Mouse (Mus musculus) frontal cortex, postnatal 25 days (tissue): Measurements from ENCODE around the gene Homez.

Source experiments
- DNase-seq, 2 experiments: peaks; one replicate each; pipeline ENCODE4 v3.0.0; 2022; ENCODE audit warnings: low spot score in 2 of 2

Homez gene

DNA sequence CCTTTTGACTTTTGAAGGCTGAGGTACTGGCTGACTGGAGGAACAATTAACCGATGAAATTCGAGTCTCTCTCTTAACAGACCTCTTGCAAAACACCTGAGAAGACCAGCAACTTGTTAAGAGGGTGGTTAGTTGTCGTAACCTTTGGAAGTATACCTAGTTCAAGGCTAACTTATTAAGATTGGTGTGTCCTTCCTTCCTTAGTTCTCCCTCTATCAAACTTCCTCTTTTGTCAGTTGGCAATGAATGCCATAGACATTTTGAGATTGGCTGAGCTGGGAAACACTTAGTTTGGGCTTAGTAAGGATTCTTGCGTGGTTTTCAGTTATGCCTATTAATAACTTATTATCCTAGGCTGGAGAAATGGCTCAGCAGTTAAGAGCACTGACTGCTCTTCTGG is 2.7 kb downstream of the Homez start:
- DNase-seq: no peak

DNA sequence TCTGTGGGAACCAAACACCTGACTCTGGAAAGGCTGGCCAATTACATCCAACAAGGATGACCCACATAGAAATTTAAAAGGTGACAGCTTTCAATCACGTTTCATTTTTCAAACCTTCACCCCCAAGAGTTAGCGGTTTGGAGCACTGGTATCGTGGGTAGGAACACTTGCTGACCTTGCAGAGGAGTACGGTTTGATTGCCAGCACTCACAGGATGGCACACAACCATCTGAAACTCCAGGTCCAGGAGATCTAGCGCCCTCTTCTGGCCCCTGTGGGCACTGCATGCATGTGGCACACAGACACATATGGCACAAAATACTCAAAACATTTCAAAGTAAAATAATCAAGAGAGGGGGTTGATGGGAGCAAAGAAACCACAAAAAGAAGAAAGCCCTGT is 3.8 kb downstream of the Homez start:
- DNase-seq: no peak

DNA sequence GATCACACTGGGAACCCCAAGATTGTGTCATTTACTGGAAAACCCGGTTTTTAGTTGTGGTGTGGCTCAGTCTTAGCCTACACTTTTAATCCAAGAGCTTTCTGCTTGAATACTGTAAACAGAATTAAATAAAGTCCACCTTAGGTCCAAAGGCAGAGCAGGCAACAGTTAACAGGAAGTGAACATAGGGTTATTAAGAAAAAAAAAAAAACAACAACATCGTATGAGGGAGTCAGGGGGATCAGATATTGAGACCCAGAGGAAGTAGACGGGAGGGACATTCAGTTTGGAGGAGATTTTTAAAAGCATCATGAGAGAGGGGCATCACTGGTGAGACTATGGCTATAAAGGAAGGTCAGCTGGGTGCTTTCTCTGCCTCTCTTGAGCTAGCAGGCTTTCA is 4.5 kb downstream of the Homez start:
- DNase-seq: no peak

DNA sequence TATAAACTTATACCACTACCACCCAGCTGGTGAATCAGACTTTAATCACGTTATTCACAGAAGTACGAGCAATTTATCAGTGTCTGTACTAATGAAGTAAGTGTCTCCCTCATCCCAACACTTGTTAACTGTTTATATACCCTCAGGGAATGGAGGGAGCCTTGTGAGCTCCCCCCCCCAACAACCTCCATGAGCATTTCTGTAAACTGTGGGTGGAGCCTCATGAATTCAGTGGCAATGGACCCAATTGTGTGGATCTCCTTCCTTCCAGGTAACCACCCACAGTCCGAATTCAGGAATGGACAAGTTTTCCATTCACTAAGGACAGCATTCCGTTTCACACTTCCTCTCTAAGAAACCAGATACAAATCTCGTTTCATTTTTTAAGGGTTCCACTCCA is 5.1 kb downstream of the Homez start:
- DNase-seq: no peak

DNA sequence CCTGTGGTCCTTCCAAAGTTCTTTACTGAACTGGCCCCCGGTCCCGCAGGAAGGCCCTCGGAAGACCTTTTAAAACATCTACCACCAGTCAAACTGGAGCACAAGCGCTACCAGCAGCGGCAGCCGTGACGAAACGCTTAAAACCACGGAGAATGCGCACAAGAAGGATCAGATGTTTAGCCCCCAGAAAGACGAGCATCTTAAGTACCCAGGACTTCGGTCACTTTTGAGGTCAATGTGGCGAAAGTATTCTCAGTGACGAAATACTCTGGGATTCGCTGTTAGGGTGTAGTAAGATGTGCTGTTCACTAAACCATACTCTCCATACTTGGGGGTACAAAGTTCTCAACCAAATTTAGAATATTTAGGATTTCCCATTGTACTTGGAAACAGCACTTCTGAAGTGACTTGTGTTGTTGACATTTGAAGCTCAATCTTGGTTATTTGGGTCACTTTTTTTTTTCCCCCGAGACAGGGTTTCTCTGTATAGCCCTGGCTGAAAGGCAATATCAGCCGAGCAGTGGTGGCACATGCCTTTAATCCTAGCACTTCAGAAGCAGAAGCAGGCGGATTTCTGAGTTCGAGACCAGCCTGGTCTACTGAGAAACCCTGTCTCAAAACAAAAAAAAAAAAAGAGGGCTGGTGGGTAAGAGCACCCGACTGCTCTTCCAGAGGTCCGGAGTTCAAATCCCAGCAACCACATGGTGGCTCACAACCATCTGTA is 6.3 kb downstream of the Homez start:
- no peak for DNase-seq

DNA sequence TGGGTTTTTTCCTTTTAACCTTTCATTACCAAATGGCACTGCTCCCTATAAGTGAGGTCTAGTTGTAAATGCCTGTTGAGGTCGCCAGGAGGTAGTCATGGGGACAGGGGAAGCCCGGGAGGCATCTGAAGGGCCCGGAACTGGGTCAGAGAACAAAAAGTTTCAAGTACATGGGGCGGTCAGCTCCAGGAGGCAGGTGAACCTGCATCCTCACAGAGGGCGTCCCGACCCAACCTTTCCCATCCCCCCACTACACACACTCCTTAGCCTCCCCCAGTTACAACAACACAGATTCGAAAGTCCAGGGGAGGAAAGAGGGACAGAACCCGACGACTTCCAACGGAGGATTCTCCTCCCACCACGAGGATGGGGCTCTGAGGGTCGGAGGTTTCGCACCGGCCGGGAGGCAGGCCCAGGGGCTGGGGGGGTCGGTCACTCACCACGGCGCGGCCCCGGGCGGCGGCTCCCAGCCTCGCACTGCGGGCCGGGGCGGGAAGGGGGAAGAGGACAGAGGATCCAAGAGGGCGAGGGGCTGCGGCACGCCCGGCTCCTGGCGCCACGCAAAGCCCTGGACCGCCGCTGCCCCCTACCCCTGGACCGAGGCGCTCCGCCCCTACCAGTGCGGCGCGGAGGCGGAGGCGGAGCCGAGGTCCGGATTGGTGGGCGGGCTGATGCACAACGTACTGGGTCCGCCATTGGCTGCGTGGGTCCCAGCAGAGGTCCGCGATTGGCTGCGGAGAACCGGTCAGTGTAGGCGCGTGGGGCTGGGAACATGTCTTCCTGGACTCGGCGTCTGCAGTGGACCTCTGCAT is 7.1 kb downstream of the Homez start:
- DNase-seq: peak; percentile 80 to 87

DNA sequence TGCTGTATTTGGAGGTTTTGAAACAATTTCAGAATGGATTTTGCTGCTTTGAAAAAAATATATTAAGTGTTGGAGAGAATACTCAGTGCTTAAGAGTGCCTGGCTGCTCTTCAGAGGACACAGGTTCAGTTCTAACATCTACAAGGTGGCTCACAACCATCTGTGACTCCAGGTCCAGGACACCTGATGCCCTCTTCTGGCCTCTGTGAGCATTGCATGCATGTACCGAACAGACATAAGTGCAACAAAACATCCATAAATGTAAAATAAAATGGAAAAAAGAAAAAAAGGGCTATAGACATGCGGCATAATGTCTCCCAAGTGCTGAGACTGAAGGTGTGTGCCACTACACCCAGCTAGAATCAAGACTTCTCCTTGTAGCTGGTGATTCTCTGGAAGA is 10.2 kb downstream of the Homez start:
- DNase-seq: no peak

DNA sequence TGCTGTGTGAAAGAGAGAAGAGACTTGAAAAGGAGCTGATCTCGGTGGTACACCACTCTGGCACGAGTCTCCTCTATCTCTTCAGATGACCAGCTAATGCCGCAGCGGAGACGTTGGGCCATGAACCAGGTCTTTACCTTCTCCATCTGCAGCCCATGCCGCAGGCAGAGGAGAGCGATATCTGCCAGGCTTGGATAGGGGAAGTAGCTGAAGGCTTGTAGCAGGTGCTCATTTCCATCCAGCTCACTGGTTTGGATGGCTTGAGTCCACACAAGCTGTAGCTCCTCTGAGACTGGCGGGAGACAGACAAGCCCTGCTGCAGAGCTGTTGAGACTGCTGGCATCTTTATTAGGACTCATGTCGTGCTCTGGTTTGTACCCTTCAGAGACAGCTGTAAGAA is 12.9 kb downstream of the Homez start:
- DNase-seq: no peak

DNA sequence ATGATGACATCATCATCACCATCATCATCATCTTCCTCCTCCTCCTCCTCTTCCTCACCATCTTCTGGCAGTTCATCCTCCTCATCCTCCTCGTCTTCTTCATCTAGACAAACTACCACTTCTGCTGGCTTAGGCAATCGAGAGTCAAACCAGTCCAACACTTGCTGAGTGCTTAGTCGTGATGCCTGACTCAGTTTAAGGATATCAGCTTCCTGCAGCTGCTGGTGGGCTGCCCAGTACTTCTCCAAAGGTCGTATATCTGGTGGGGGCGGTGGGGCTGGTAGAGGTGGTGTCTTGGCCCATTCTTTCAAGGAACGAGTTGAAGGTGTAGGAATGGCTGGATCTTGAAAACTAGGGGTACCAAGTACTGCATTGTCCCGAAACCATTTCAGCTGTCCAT is 14.1 kb downstream of the Homez start:
- DNase-seq: no peak

DNA sequence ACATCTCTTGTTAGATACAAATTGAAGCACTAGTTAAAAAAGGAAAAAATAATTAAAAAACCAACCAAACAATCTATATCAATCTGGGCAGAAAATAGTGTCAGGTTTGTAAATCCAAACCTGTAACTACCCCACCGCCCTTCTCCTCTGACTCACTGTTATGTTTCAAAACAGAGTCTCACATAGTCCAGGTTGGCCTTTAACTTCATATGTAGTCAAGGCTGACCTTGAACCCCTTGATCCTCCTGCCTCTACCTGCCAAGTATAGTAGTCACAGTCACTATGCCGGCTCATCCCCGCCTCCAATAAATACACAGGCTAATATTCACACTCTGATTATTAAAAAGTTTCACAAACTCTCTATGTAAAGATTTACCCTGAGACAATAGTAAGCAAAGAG is 15.0 kb downstream of the Homez start:
- no peak for DNase-seq

DNA sequence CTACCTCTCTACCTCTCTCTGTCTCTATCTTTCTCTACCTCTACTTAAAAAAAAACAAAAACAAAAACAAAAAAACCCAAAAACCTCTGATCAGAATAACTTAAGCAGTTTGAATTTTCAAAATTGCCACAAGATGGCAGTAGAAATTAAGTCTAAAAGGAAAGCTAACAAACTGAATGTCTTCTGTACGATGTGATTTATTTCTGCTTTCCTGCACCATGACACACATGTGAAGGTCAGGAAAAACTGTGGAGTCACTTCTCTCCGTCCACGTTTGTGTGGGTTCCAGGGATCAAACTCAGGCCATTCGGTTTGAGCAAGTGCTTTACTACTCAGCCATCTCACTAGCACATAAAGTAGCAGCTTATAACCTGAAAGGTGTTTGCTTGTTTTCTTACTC is 27.3 kb downstream of the Homez start:
- DNase-seq: no peak

DNA sequence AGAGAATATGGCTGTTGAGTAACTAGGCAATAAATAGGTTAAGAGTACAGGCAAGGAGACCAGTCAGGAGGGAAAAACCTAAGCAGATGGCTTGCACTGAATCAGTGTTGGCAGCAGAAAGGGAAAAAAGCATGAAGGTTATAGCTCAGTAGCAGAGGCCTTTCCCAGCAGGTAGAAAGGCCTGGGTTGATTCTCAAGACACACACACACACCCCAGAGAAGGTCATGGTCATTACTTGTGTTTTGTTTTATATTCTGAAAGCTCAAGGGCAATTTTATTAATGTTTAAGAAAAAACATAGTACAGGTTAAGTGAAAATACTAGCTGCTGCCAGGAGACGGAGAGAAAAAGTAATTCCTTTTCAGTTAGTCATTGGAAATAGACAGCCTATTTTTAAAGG is 47.0 kb downstream of the Homez start:
- DNase-seq: no peak

DNA sequence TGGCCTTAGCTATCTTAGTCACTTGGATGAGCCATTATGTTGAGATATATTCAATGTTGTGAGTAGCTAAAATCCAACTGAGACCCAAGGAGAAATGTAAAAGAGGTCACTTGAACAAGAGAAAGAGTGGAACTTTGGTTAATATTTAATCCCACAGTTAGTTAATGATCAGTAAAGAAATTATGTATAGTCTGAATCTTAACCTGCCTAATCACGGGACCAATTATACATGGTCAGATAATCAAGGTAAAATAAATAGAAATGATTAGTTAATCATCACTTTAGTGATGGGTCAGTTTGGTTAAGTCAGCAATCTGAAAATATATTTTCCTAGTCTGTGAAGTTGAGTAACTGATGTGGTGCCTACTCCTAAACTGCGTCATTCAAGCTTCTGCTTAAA is 48.5 kb downstream of the Homez start:
- DNase-seq: no peak

DNA sequence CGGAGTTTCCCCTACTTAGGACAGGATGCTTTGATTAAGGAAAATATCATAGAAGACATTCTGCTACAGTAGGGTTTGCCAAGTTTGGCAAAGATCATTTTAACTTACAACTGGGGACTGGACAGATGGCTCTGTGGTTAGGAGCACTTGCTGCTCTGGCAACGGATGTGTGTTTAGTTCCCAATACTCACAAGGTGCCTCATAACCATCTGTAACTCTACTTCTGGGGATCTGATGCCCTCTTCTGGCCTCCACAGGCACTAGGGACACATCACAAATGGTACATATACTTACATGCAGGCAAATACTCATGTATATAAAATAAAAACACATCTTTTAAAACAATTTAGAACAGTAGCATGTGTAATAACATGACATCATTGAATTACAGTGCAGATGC is 53.0 kb downstream of the Homez start:
- peak in 1 of 2 experiments; percentile 9 for DNase-seq

DNA sequence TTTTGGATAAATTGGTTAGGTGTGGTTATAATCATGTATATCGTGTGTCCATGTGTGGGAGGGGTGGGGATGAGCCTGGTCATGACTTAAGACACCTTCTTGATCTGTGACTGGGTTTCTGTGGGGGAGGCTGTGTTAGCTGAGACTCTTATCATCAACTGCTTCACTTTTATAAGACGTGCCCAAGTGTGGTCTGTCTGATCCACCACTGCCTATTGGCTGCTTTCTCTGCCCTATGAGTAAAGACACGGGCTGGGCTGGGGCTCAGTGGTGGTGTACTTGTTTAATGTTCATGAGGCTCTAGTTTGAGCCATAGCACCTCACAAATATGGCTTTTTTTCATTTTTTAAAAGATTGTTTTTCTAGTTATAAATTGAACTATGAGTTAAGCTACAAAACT is 55.0 kb downstream of the Homez start:
- DNase-seq: no peak

DNA sequence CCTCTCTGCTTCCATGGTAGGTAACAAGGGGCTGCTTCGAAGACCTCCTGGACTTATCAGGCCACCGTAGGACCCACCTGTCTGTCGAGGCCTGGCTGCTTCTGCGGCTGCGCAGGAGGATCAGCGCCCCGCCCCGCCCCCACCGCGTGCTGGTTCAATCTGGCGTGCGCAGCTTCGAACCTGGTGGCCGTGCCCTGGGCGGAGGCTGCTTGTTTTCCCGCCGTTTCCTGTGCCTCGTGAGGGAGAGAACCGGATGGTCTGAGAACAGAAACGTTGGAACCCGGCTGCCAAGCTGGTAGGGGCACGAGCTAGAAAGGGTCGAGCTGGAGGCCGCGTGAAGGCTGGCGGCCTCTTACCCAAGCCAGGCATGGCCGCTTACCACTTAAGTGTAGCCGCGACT is 56.8 kb downstream of the Homez start, which contains the start of gene Rnf212b:
TSS of gene Rnf212b (plus strand) at position 151 of the 400 bp plus-strand sequence.
- DNase-seq: no peak

DNA sequence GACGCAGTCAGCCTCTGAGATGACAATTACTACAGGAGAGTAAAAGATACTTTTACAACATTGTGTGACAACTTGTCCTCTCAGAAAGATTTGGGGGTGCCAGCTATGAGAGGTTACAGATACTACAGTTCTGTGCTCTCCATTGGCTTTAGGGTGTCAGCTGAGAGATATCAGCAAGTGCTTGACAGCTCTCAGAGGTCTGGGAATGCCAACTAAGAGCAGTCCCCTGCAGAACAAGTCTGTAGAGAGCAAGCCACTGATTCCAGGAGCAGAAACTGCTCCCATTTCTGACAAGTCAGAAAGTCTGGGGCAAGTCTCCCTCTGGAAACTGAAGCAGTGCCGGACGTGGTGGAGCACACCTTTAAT is 61.1 kb downstream of the Homez start:
- no peak for DNase-seq

DNA sequence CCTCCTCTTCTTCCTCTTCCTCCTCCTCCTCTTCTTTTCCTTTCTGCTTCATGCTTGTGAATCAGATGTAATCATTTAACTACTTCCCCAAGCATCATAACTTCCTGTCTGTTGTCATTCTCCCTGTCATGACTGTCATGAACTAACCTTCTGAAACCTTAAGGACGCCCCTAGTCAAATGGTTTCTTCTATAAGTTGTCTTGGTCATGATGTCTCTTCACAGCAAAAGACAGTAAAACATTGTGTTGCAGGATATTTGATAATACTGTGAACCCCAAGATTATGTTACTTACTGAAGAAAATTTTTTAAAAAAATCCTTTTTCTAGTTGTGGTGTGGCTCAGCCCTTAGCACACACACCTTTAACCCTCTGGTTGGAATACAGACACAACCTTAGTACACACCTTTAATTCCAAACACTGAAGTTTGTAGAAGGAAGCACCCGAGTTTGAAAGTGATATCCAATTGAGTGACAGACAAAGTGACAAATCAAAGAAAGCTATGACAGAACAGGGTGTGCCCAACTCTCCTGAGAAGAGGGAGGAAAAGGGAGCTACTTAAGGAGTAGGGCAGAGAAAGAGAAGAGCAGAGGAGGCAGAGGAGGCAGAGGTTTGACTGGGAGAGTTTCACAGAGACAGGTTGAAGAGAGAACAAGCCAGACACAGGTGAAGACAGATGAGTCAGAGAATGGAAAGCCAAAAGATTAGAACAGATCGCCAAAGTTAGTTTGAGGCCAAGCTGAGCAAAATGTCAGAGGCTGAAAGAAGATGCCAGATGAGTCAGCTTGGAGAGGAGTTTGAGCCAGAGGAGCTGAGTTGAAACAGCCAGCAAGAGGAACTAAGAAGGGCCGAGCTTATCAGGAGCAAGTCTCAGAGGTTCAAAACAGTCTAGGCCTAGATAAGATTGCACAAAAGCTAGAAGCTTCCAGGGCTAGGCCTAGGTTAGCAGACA is 61.8 kb downstream of the Homez start:
- DNase-seq: no peak

DNA sequence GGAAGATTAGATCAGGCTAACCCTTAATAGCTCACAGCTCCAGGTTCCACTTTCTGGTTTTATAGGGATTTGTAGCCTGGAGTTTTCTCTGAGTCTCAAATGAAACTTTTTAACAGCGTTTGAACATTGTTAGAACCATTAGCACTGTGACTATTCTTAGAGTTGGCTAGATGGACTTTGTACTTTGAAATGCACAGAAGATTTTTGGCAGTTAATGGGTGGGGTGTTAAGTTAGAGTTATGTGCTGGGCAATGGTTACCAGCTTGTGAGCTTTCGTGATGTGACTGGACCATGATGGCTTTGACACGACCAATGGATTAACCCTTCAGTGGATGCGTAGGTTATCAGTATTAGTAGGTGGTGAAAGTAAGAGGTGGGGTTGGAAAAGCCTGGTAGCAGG is 64.6 kb downstream of the Homez start:
- no peak for DNase-seq
